Mouse (Mus musculus): ENCODE measurements around the gene Cldn15. TPM values are rescaled to one million over a fixed set of nuclear protein-coding genes. Genes with fewer than 3 reads are reported as not detected.
A peak's percentile ranks its signal among the peaks of the same experiment; 100 is the strongest.

Gene Cldn15
- 1 to 10 TPM; 2.1 to 2.3 TPM for total RNA-seq (2021)
- long read RNA-seq, experiment 1, partial matches to known transcripts, result 0 of 2 reads
- long read RNA-seq, experiment 1, other reads (novel, unspliced or antisense), result 0 of 2 reads
- long read RNA-seq, experiment 2, partial matches to known transcripts, result 0 of 3 reads
- long read RNA-seq, experiment 2, other reads (novel, unspliced or antisense), result 1 of 3 reads

- DNase-seq, result peak; percentile 43
- intact Hi-C loops (cut with DNase I), result no loop called here
- no peak for TF ChIP-seq CTCF (IDR thresholded peaks at IDR 0.05)
- Histone ChIP-seq H3K27ac (peak within 1 kb of the TSS; percentile 86), H3K4me3 (peak within 1 kb of the TSS; percentile 63)
Observed at GRCm38 (mm10) chr5:136966331-136966730, at the start of gene Cldn15. Gene Cldn15 (plus strand): TSS chr5:136966616.

GRCm38 (mm10) chr5:136917613-136918242 lies 48.7 kb upstream of the Cldn15 start:
- TF ChIP-seq CTCF (IDR thresholded peaks at IDR 0.05), result no peak
- intact Hi-C loops (cut with DNase I), result no loop called here

GRCm38 (mm10) chr5:136918655-136919472 lies 47.6 kb upstream of the Cldn15 start:
- no peak for TF ChIP-seq CTCF (IDR thresholded peaks at IDR 0.05)
- Histone ChIP-seq H3K27ac (peak overlapping the region; percentile 88), H3K4me3 (peak overlapping the region; percentile 89)
- intact Hi-C loops (cut with DNase I), result no loop called here
- DNase-seq, result peak; percentile 69

More at GRCm38 (mm10) chr5:136917613-136918242, 48.7 kb upstream of the Cldn15 start:
- Histone ChIP-seq H3K4me3 (no peak overlapping the region), H3K27ac (no peak overlapping the region)
- no peak for DNase-seq

- peak overlapping the region; percentile 88 for H3K27ac ChIP-seq
- intact Hi-C loops (cut with DNase I), result loop anchor here (10.0 kb wide), 1 partner anchor 205 kb away; no protein-coding TSS in a partner anchor
- H3K4me3 ChIP-seq, result peak overlapping the region; percentile 89
- no peak for TF ChIP-seq CTCF (IDR thresholded peaks at IDR 0.05)
- DNase-seq, result no peak
Observed at GRCm38 (mm10) chr5:136919546-136920301, 46.7 kb upstream of the Cldn15 start.

GRCm38 (mm10) chr5:136922830-136923229 lies 43.6 kb upstream of the Cldn15 start:
- no peak overlapping the region for H3K4me3 ChIP-seq
- no peak overlapping the region for H3K27ac ChIP-seq
- no peak for TF ChIP-seq CTCF (IDR thresholded peaks at IDR 0.05)
- no peak for DNase-seq
- intact Hi-C loops (cut with DNase I), result loop anchor here (10.0 kb wide), 1 partner anchor 202 kb away; no protein-coding TSS in a partner anchor

GRCm38 (mm10) chr5:136923751-136924478 lies 42.5 kb upstream of the Cldn15 start:
- no peak for TF ChIP-seq CTCF (IDR thresholded peaks at IDR 0.05)
- no peak for DNase-seq
- H3K4me3 ChIP-seq, result no peak overlapping the region
- intact Hi-C loops (cut with DNase I), result loop anchor here (10.0 kb wide), 1 partner anchor 201 kb away; no protein-coding TSS in a partner anchor
- no peak overlapping the region for H3K27ac ChIP-seq

GRCm38 (mm10) chr5:136929073-136929472 lies 37.3 kb upstream of the Cldn15 start:
- peak; percentile 83 for DNase-seq
- no peak overlapping the region for H3K4me3 ChIP-seq
- intact Hi-C loops (cut with DNase I), result loop anchor here (1.0 to 10.0 kb wide), 2 partner anchors 42 to 196 kb away; no protein-coding TSS in a partner anchor
- peak; percentile 93 for TF ChIP-seq CTCF (IDR thresholded peaks at IDR 0.05)
- H3K27ac ChIP-seq, result no peak overlapping the region

GRCm38 (mm10) chr5:136931896-136932295 lies 34.5 kb upstream of the Cldn15 start:
- DNase-seq, result no peak
- intact Hi-C loops (cut with DNase I), result no loop called here
- TF ChIP-seq CTCF (IDR thresholded peaks at IDR 0.05), result no peak
- Histone ChIP-seq H3K27ac (no peak overlapping the region), H3K4me3 (no peak overlapping the region)

- Histone ChIP-seq H3K27ac (no peak overlapping the region), H3K4me3 (no peak overlapping the region)
- intact Hi-C loops (cut with DNase I), result no loop called here
- DNase-seq, result no peak
- TF ChIP-seq CTCF (IDR thresholded peaks at IDR 0.05), result no peak
Observed at GRCm38 (mm10) chr5:136932956-136933355, 33.5 kb upstream of the Cldn15 start.

GRCm38 (mm10) chr5:136933930-136934329 lies 32.5 kb upstream of the Cldn15 start:
- no peak for TF ChIP-seq CTCF (IDR thresholded peaks at IDR 0.05)
- Histone ChIP-seq H3K27ac (no peak overlapping the region), H3K4me3 (no peak overlapping the region)
- intact Hi-C loops (cut with DNase I), result no loop called here
- no peak for DNase-seq

GRCm38 (mm10) chr5:136935905-136936695 lies 30.3 kb upstream of the Cldn15 start:
- intact Hi-C loops (cut with DNase I), result no loop called here
- no peak for DNase-seq
- no peak overlapping the region for H3K27ac ChIP-seq
- TF ChIP-seq CTCF (IDR thresholded peaks at IDR 0.05), result peak; percentile 51
- H3K4me3 ChIP-seq, result no peak overlapping the region

Measured in gastrocnemius, adult 2 months (tissue).